Comparison of ENCODE assay signal across 17 mouse cellular contexts in the genomic region with DNA sequence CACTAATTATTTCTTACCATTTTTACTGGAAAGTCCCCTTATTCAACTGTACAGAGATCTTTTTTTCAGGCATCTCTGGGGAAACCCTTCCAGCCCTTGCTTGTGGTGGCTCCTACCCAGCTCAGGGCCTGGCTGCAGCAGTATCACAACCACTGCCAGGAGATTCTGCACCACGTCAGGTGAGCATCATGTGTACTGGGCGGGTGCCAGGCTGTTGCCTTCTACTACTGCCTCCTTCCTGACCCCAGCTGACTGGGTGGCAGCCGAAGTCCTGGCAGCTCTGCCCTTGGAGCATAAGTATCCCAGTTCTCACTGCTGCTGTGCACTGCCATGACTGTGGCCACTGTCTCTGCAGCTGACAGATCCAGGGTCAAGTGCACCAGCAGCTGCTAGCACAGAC. TPM values are rescaled to one million over a fixed set of nuclear protein-coding genes. Genes with fewer than 3 reads are reported as not detected.
DNase-seq lines count a peak whose midpoint lies in the region; ATAC-seq and TF ChIP-seq lines count a peak whose summit lies in the region.
"Had no signal": no experiment of that assay in that cellular context is flagged by ENCODE, and none has a peak within 500 bp of the region (broad histone marks: within the 10 kb centered on the region; RNA-seq: fewer than 3 reads in every experiment).

No protein-coding gene starts in this region.

- DNase-seq in kidney, adult 11 months, result peak; percentile 77
- DNase-seq in heart, postnatal 0 days (ENCODE audit: low spot score), result peak; percentile 28
- peak; percentile 66 to 67 for DNase-seq in heart, postnatal 36 days
- DNase-seq in layer of hippocampus, postnatal 10 days (ENCODE audit: low spot score in 2 of 2), result no peak
- DNase-seq: adrenal gland, adult 2 months; cerebellum, adult 9-10 months; thymus, postnatal 25 days had no signal

- no peak overlapping the region for H3K4me3 ChIP-seq in kidney, embryonic 14.5 days (ENCODE audit: low read length)
- H3K4me3 ChIP-seq in heart, postnatal 0 days (ENCODE audit: low read depth, low read length), result no peak overlapping the region
- no peak overlapping the region for H3K4me3 ChIP-seq in myocyte
- H3K4me3 ChIP-seq: forebrain, embryonic 12.5 days; heart, embryonic 13.5 days; hindbrain, embryonic 12.5 days; limb, embryonic 15.5 days; liver, embryonic 15.5 days; midbrain, embryonic 10.5 days had no signal

- H3K9me3 ChIP-seq in kidney, embryonic 14.5 days (ENCODE audit: control insufficient read depth, low read length), result no peaks in the 10 kb centered on the region
- no peaks in the 10 kb centered on the region for H3K9me3 ChIP-seq in heart, postnatal 0 days (replicated peaks; ENCODE audit: control insufficient read depth, low read length)
- H3K9me3 ChIP-seq: forebrain, embryonic 12.5 days; heart, embryonic 13.5 days; hindbrain, embryonic 12.5 days; limb, embryonic 15.5 days; liver, embryonic 15.5 days; midbrain, embryonic 10.5 days had no signal

- no peak overlapping the region for H3K27ac ChIP-seq in kidney, embryonic 14.5 days (ENCODE audit: low read depth, low read length)
- no peak overlapping the region for H3K27ac ChIP-seq in heart, postnatal 0 days (ENCODE audit: low read depth)
- H3K27ac ChIP-seq: forebrain, embryonic 12.5 days; heart, embryonic 13.5 days; hindbrain, embryonic 12.5 days; limb, embryonic 15.5 days; liver, embryonic 15.5 days; macrophage; midbrain, embryonic 10.5 days had no signal

- TF ChIP-seq CTCF in heart, postnatal 0 days (IDR thresholded peaks at IDR 0.05; ENCODE audit: low read depth), result no peak

- no peaks in the 10 kb centered on the region for H3K27me3 ChIP-seq in kidney, embryonic 14.5 days (ENCODE audit: control insufficient read depth, insufficient read depth, low read length)
- H3K27me3 ChIP-seq in heart, postnatal 0 days (ENCODE audit: control insufficient read depth, insufficient read depth, low read length), result no peaks in the 10 kb centered on the region
- H3K27me3 ChIP-seq in myocyte (ENCODE audit: control insufficient read depth, insufficient read depth, insufficient read length), result no peaks in the 10 kb centered on the region
- H3K27me3 ChIP-seq: forebrain, embryonic 12.5 days; heart, embryonic 13.5 days; hindbrain, embryonic 12.5 days; limb, embryonic 15.5 days; liver, embryonic 15.5 days had no signal

- H3K4me2 ChIP-seq in kidney, embryonic 14.5 days (replicated peaks; ENCODE audit: low read depth, low read length), result no peak overlapping the region
- H3K4me2 ChIP-seq in heart, postnatal 0 days (ENCODE audit: low read depth, low read length), result no peak overlapping the region
- no peak overlapping the region for H3K4me2 ChIP-seq in myocyte (ENCODE audit: low read depth)
- H3K4me2 ChIP-seq: forebrain, embryonic 12.5 days; heart, embryonic 13.5 days; hindbrain, embryonic 12.5 days; limb, embryonic 15.5 days; liver, embryonic 15.5 days had no signal

- no peaks in the 10 kb centered on the region for H3K4me1 ChIP-seq in kidney, embryonic 14.5 days (ENCODE audit: control insufficient read depth, insufficient read depth, low read length)
- no peaks in the 10 kb centered on the region for H3K4me1 ChIP-seq in heart, postnatal 0 days (ENCODE audit: control insufficient read depth, insufficient read depth)
- H3K4me1 ChIP-seq: forebrain, embryonic 12.5 days; heart, embryonic 13.5 days; hindbrain, embryonic 12.5 days; limb, embryonic 15.5 days; liver, embryonic 15.5 days; midbrain, embryonic 10.5 days had no signal

- no peaks in the 10 kb centered on the region for H3K79me2 ChIP-seq in myocyte (ENCODE audit: control insufficient read depth, insufficient read depth)

- intact Hi-C loops in heart, postnatal 36 days (cut with DNase I), result no loop called here

- TF ChIP-seq EP300 in heart, postnatal 0 days (IDR thresholded peaks at IDR 0.05; ENCODE audit: low read depth), result peak; percentile 66; the same call in 1 of the 2 replicates

- H3ac ChIP-seq in myocyte (ENCODE audit: control insufficient read depth, insufficient read length), result no peak overlapping the region

- TF ChIP-seq POLR2A in myocyte (IDR thresholded peaks at IDR 0.05; ENCODE audit: insufficient read length, low read depth), result no peak

- 90% methylated on average over 3 of the region's 3 CpGs for WGBS in kidney, embryonic 14.5 days
- 50% methylated on average over 3 of the region's 3 CpGs for WGBS in heart, postnatal 0 days

- H3K9ac ChIP-seq in kidney, embryonic 14.5 days (ENCODE audit: low read depth, low read length), result no peak overlapping the region
- no peak overlapping the region for H3K9ac ChIP-seq in heart, postnatal 0 days (replicated peaks; ENCODE audit: low read depth, low read length)
- H3K9ac ChIP-seq: forebrain, embryonic 12.5 days; heart, embryonic 13.5 days; hindbrain, embryonic 12.5 days; limb, embryonic 15.5 days; liver, embryonic 15.5 days had no signal

- no peak for ATAC-seq in kidney, embryonic 14.5 days (ENCODE audit: low FRiP score, low TSS enrichment)
- ATAC-seq in heart, postnatal 0 days (ENCODE audit: insufficient read depth, low read depth), result peak; percentile 85
- ATAC-seq in inflammation-experienced regulatory T-cells, adult 6 months, result no peak

- H3K36me3 ChIP-seq in kidney, embryonic 14.5 days (ENCODE audit: control insufficient read depth, insufficient read depth, low read length), result peaks cover 90% of the 10 kb centered on the region
- peaks cover 90% of the 10 kb centered on the region for H3K36me3 ChIP-seq in heart, postnatal 0 days (replicated peaks; ENCODE audit: control insufficient read depth, insufficient read depth, low read length)
- H3K36me3 ChIP-seq in myocyte (ENCODE audit: control insufficient read depth, insufficient read depth), result peaks cover 6% of the 10 kb centered on the region

TF ChIP-seq in myocyte, 11 proteins besides CTCF, POLR2A, EP300 and RAD21:
- TF ChIP-seq MAX (IDR thresholded peaks at IDR 0.05; ENCODE audit: low read depth) (no peak), POLR2AphosphoS2 (IDR thresholded peaks at IDR 0.05; ENCODE audit: insufficient read length, low read depth) (peak; percentile 16), MYOD1 (IDR thresholded peaks at IDR 0.05; ENCODE audit: control insufficient read depth in 1 of 3, insufficient read length in 2 of 3, low read depth in 2 of 3) (peak in 1 of 3 experiments; percentile 11)
TF ChIP-seq in myocyte: peak in this region for 2.

RNA-seq across cellular contexts. Expression of a gene that starts 19.6 kb away (rescaled TPM):
- polyA plus RNA-seq in kidney, embryonic 14.5 days (2014; fragmentation: Nextera tagmentation; extraction: Ambion mirVana), result 19.6 and 38.4 TPM in 2 replicates
- total RNA-seq in heart, postnatal 0 days (2014; rRNA removed; ENCODE audit: low replicate concordance), result 33.6 and 36.0 TPM in 2 replicates
- 14.0 and 15.1 TPM in 2 replicates for polyA plus RNA-seq in heart, postnatal 0 days (2015; fragmentation: Nextera tagmentation; extraction: Ambion mirVana)
- total RNA-seq in heart, postnatal 36 days (2021), result 10 to 100 TPM; 20.5 to 20.6 TPM
- 36.4 TPM for polyA plus RNA-seq in myocyte (2012; fragmentation: generic; extraction: Trizol)
- 10 to 100 TPM; 25.7 to 28.7 TPM for total RNA-seq in layer of hippocampus, postnatal 10 days (2021)
- 10 to 100 TPM in 2 of 3 experiments, 1 to 10 TPM in 1; 7.7 to 13.9 (median 10.2) TPM for polyA plus RNA-seq in inflammation-experienced regulatory T-cells, adult 6 months (2017; shearing (Covaris generic))

Comparison
In these comparisons a context has a peak if more than half of its experiments do, and no peak if none do; other contexts are left out.
1. DNase-seq: peak in kidney, adult 11 months (single experiment), heart, postnatal 0 days (single experiment) and heart, postnatal 36 days (2 of 2); none in layer of hippocampus, postnatal 10 days (0 of 2).